Mouse (Mus musculus): ENCODE results near the gene Gm5580.
A peak's percentile ranks its signal among the peaks of the same experiment; 100 is the strongest.
"Not testable (repeated sequence)": the region's sequence is repeated elsewhere in the genome, so short reads cannot be mapped to it uniquely, and the experiment has no call there.

Gene Gm5580

DNA sequence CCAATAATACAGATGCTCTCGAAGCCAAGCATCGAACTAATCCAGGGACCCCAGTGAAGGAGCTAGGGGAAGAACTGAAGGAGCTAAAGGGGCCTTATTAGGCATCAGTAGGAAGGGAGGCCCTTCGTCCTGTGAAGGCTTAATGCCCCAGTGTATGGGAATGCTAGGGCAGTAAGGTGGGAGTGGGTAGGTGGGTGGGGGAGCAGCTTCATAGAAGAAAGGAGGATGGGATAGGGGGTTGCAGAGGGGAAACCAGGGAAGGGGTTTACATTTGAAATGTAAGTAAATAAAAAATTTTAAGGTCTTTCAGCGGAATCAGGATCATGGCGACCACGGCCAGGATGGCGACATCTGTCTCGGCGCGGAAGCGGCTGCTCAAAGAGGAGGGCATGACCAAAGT is at the start of gene Gm5580:
TSS of gene Gm5580 (plus strand) at position 301 of the 400 bp plus-strand sequence.
- not testable (repeated sequence) for DNase-seq

- DNase-seq, result not testable (repeated sequence)
These were observed 44.5 kb upstream of the Gm5580 start, which contains the start of gene Olfr212 for GRCm38 (mm10) chr6:116506302-116507003. TSS of gene Olfr212 (plus strand) at chr6:116506516.

GRCm38 (mm10) chr6:116514832-116515231 is 36.1 kb upstream of the Gm5580 start:
- DNase-seq, result no peak

DNA sequence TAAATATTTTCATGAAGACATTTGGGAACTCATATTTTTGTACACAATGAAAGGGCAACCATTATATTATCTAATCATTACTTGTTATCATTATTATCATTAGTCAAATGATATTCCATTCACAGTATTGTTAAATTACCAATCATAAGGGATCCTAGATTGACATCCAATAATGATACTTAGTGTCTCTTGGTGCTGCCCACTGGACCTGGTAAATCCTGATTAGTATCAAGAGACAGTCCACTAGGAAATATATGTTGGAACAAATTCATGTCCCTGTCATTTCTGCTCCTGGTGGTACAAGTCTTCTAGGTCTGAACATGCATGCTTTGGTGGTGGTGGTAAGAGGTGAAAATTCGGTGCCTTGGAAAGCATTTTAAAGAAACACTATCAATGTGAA is 12.8 kb upstream of the Gm5580 start, which contains the start of gene Olfr213:
TSS of gene Olfr213 (plus strand) at position 301 of the 400 bp plus-strand sequence.
- DNase-seq, result no peak

GRCm38 (mm10) chr6:116542500-116542899 is 8.4 kb upstream of the Gm5580 start:
- no peak for DNase-seq

DNA sequence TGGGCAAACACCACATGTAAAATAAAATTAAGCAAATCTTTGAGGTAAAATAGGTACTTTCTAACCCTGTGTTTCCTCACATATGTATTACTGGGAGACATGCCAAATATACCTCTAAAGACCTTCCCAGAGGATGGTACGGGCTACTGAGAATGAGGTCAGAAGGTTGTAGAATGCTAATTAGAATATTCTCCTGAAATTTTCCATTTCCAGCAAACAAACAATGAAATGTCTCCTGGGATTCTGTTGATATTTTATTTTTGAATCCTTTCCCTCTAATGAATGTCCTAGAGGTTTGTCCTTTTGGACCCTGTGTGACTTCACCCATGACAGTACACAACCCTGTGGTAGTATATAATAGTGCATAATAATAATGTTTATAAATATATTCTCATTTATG is 3.0 kb downstream of the Gm5580 start, which contains the start of gene Olfr214:
TSS of gene Olfr214 (plus strand) at position 301 of the 400 bp plus-strand sequence.
- no peak for DNase-seq

- DNase-seq, result no peak
These were observed 4.0 kb downstream of the Gm5580 start for GRCm38 (mm10) chr6:116554952-116555351.

DNA sequence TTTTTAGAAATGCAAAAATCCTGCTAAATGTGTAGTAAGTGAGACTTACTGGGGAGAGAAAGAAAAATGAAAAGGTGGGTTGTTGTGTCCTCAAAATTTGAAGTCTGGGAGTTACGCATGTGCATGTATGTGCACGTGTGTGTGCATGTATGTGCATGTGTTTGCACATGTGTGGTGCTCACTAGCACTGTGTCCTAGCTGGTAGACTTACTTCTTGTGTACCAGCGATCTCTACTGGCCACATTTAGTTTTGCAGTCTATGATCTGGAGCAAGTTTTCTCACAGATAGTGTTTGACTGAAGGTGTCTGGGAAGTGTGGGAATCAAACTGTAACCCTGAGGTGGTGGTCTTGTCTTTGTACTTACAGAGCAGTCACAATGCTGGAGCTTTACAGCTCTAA is 18.9 kb downstream of the Gm5580 start:
- peak in 1 of 2 experiments; percentile 60 for DNase-seq

GRCm38 (mm10) chr6:116584095-116584494 is 33.2 kb downstream of the Gm5580 start, which contains the start of gene Olfr215:
TSS of gene Olfr215 (minus strand) at chr6:116584195.
- DNase-seq, result no peak

DNA sequence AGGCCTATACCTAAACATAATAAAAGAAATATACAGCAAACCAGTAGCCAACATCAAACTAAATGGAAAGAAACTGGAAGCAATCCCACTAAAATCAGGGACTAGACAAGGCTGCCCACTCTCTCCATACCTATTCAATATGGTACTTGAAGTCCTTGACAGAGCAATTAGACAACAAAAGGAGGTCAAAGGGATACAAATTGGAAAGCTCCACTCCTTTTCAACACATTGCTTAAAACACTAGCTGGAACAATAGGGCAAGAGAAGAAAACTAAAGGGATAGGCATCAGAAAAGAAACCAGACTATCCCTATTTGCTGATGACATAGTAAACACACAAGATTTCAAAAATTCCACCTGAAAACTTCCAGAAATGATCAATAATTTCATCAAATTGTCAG is 50.0 kb downstream of the Gm5580 start:
- not testable (repeated sequence) for DNase-seq
